ENCODE assay signal across 7 mouse cellular contexts in the genomic region with DNA sequence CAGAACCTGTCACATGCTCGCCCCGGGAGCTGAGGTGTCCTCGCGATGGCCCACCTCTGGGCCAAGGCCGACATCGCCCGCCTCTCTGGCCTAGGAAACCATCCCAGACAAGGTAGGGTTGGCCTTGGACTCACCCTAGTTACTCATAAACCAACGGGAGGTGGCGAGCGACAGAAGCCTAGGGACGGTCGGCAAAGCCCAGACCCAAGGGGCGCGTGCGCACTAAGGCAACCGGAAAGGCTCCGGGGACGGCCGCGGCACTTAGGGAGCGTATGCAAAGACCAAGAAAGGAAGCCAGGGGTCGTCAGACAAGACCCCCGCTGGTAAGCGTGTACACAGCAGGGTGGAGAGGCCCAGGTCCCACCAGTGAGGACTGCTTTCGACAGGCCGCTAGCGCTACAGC. TPM values are rescaled to one million over a fixed set of nuclear protein-coding genes. Genes with fewer than 3 reads are reported as not detected.
DNase-seq lines count a peak whose midpoint lies in the region; ATAC-seq lines count a peak whose summit lies in the region.

A gene (plus strand): TSS at position 208 of the 403 bp plus-strand sequence.

- H3K9ac ChIP-seq in embryonic facial prominence, embryonic 11.5 days (replicated peaks; ENCODE audit: low read length): peak within 1 kb of the TSS; percentile 77
- H3K9ac ChIP-seq in limb, embryonic 11.5 days (ENCODE audit: low read length): peak within 1 kb of the TSS; percentile 62
- peak within 1 kb of the TSS; percentile 75 for H3K9ac ChIP-seq in midbrain, embryonic 14.5 days (replicated peaks; ENCODE audit: low read length)

- H3K9me3 ChIP-seq in embryonic facial prominence, embryonic 11.5 days (replicated peaks; ENCODE audit: control insufficient read depth, low read length): no peaks in the 10 kb centered on the region
- H3K9me3 ChIP-seq in limb, embryonic 11.5 days (ENCODE audit: control insufficient read depth, low read length): no peaks in the 10 kb centered on the region
- no peaks in the 10 kb centered on the region for H3K9me3 ChIP-seq in midbrain, embryonic 14.5 days (ENCODE audit: control insufficient read depth, low read length)

- under 1% methylated on average over 27 of the region's 27 CpGs for WGBS in embryonic facial prominence, embryonic 11.5 days
- under 1% methylated on average over 27 of the region's 27 CpGs for WGBS in limb, embryonic 11.5 days
- WGBS in midbrain, embryonic 14.5 days: under 1% methylated on average over 27 of the region's 27 CpGs

- DNase-seq in adrenal gland, postnatal 14 days: peak; percentile 96
- DNase-seq in embryonic facial prominence, embryonic 11.5 days (ENCODE audit: low spot score): peak; percentile 96
- DNase-seq in heart, adult 11 months: peak; percentile 99
- peak; percentile 94 for DNase-seq in kidney, adult 18-20 months
- DNase-seq in limb, embryonic 11.5 days (ENCODE audit: low spot score): peak; percentile 93
- peak; percentile 97 for DNase-seq in midbrain, embryonic 14.5 days
- peak; percentile 82 to 85 for DNase-seq in spleen, adult 18-20 months

- peak within 1 kb of the TSS; percentile 56 for H3K4me3 ChIP-seq in embryonic facial prominence, embryonic 11.5 days (ENCODE audit: low read depth, low read length)
- H3K4me3 ChIP-seq in limb, embryonic 11.5 days (ENCODE audit: low read depth, low read length): peak within 1 kb of the TSS; percentile 55
- H3K4me3 ChIP-seq in midbrain, embryonic 14.5 days (replicated peaks; ENCODE audit: low read depth, low read length): peak within 1 kb of the TSS; percentile 67

- H3K27ac ChIP-seq in embryonic facial prominence, embryonic 11.5 days (replicated peaks; ENCODE audit: low read depth, low read length): peak within 1 kb of the TSS; percentile 90
- H3K27ac ChIP-seq in limb, embryonic 11.5 days (replicated peaks; ENCODE audit: low read depth, low read length): peak within 1 kb of the TSS; percentile 86
- H3K27ac ChIP-seq in midbrain, embryonic 14.5 days (replicated peaks; ENCODE audit: low read depth, low read length): peak within 1 kb of the TSS; percentile 98

- peak within 1 kb of the TSS; percentile 64 for H3K4me2 ChIP-seq in embryonic facial prominence, embryonic 11.5 days (ENCODE audit: low read depth, low read length)
- peak within 1 kb of the TSS; percentile 62 for H3K4me2 ChIP-seq in limb, embryonic 11.5 days (ENCODE audit: low read depth, severe bottlenecking)
- peak within 1 kb of the TSS; percentile 89 for H3K4me2 ChIP-seq in midbrain, embryonic 14.5 days (ENCODE audit: low read length)

- ATAC-seq in embryonic facial prominence, embryonic 11.5 days (replicated peaks; ENCODE audit: insufficient number of reproducible peaks, low FRiP score, low TSS enrichment, low read depth): peak; percentile 86
- peak; percentile 86 for ATAC-seq in limb, embryonic 11.5 days (ENCODE audit: insufficient number of reproducible peaks, low FRiP score, low TSS enrichment, low read depth)
- ATAC-seq in midbrain, embryonic 14.5 days (ENCODE audit: low FRiP score, low TSS enrichment): peak; percentile 82

- peaks cover 4% of the 10 kb centered on the region; the same call in 1 of the 2 replicates for H3K4me1 ChIP-seq in embryonic facial prominence, embryonic 11.5 days (ENCODE audit: control insufficient read depth, insufficient read depth, low read length)
- peaks cover 4% of the 10 kb centered on the region; the same call in 1 of the 2 replicates for H3K4me1 ChIP-seq in limb, embryonic 11.5 days (ENCODE audit: control insufficient read depth, insufficient read depth, low read length)
- peaks cover 11% of the 10 kb centered on the region for H3K4me1 ChIP-seq in midbrain, embryonic 14.5 days (ENCODE audit: control insufficient read depth, insufficient read depth, low read length)

- H3K27me3 ChIP-seq in embryonic facial prominence, embryonic 11.5 days (ENCODE audit: control insufficient read depth, insufficient read depth, low read length): no peaks in the 10 kb centered on the region
- H3K27me3 ChIP-seq in limb, embryonic 11.5 days (ENCODE audit: control insufficient read depth, insufficient read depth, low read length): no peaks in the 10 kb centered on the region
- H3K27me3 ChIP-seq in midbrain, embryonic 14.5 days (ENCODE audit: control insufficient read depth, insufficient read depth, low read length): no peaks in the 10 kb centered on the region

- no peaks in the 10 kb centered on the region; the same call in 1 of the 2 replicates for H3K36me3 ChIP-seq in embryonic facial prominence, embryonic 11.5 days (replicated peaks; ENCODE audit: control insufficient read depth, insufficient read depth, low read depth, low read length)
- no peaks in the 10 kb centered on the region for H3K36me3 ChIP-seq in limb, embryonic 11.5 days (ENCODE audit: control insufficient read depth, insufficient read depth, low read length)
- peaks cover 15% of the 10 kb centered on the region for H3K36me3 ChIP-seq in midbrain, embryonic 14.5 days (ENCODE audit: control insufficient read depth, insufficient read depth, low read length)

RNA-seq across cellular contexts. Expression of the gene that starts here (rescaled TPM):
- 99.9 and 118 TPM in 2 replicates for total RNA-seq in adrenal gland, postnatal 14 days (2021)
- 69.7 and 76.6 TPM in 2 replicates for polyA plus RNA-seq in embryonic facial prominence, embryonic 11.5 days (2014; fragmentation: Nextera tagmentation; extraction: Ambion mirVana)
- 67.7 and 68.0 TPM in 2 replicates for polyA plus RNA-seq in limb, embryonic 11.5 days (2014; fragmentation: Nextera tagmentation; extraction: Ambion mirVana)
- 133 and 134 TPM in 2 replicates for polyA plus RNA-seq in midbrain, embryonic 14.5 days (2014; fragmentation: Nextera tagmentation; extraction: Ambion mirVana)

Comparison
In these comparisons a context has a peak if more than half of its experiments do, and no peak if none do; other contexts are left out.
1. Peak in every context shown above with its lines: DNase-seq, ATAC-seq, H3K4me3 ChIP-seq and H3K27ac ChIP-seq.